Comparison of ENCODE assay signal across 9 mouse cellular contexts in genomic region chr11:118209376-118209775, GRCm38 (mm10). TPM values are rescaled to one million over a fixed set of nuclear protein-coding genes. Genes with fewer than 3 reads are reported as not detected.
DNase-seq lines count a peak whose midpoint lies in the region; ATAC-seq lines count a peak whose summit lies in the region.
"Had no signal": no experiment of that assay in that cellular context is flagged by ENCODE, and none has a peak within 500 bp of the region (broad histone marks: within the 10 kb centered on the region; RNA-seq: fewer than 3 reads in every experiment).

No protein-coding gene starts in this region.

- no peak for ATAC-seq in heart, embryonic 12.5 days (ENCODE audit: insufficient number of reproducible peaks, low FRiP score)
- ATAC-seq in megakaryocyte, adult 5-6 weeks (ENCODE audit: poor library complexity, severe bottlenecking), result no peak
- ATAC-seq in forebrain, embryonic 11.5 days (replicated peaks; ENCODE audit: low FRiP score), result no peak
- ATAC-seq in midbrain, embryonic 12.5 days (ENCODE audit: low FRiP score, low read depth), result no peak
- ATAC-seq: activated CD4-positive, CD25-positive, alpha-beta regulatory T cell, adult 4 months had no signal

- H3K27ac ChIP-seq in heart, embryonic 12.5 days (ENCODE audit: poor library complexity, severe bottlenecking), result peak overlapping the region; percentile 70
- H3K27ac ChIP-seq in forebrain, embryonic 11.5 days (ENCODE audit: low read depth, low read length), result no peak overlapping the region
- H3K27ac ChIP-seq in midbrain, embryonic 12.5 days (replicated peaks), result 0 out of 2 replicates have a peak overlapping the region, but pooled peaks have one; percentile 30

- DNase-seq in heart, adult 11 months, result no peak
- DNase-seq in forebrain, embryonic 11.5 days (ENCODE audit: low spot score), result no peak
- no peak for DNase-seq in urinary bladder, postnatal 4 days (ENCODE audit: low spot score in 2 of 2)
- DNase-seq in testis, postnatal 14 days (ENCODE audit: low spot score), result no peak

- H3K9ac ChIP-seq in heart, embryonic 12.5 days, result peak overlapping the region; percentile 49
- H3K9ac ChIP-seq in forebrain, embryonic 11.5 days (ENCODE audit: low read length), result peak overlapping the region; percentile 16; the same call in 1 of the 2 replicates
- H3K9ac ChIP-seq in midbrain, embryonic 12.5 days (replicated peaks), result 0 out of 2 replicates have a peak overlapping the region, but pooled peaks have one; percentile 28

- WGBS in heart, embryonic 12.5 days, result 71% methylated on average over 3 of the region's 3 CpGs
- WGBS in forebrain, embryonic 11.5 days, result 68% methylated on average over 3 of the region's 3 CpGs
- 71% methylated on average over 3 of the region's 3 CpGs for WGBS in midbrain, embryonic 12.5 days

- no peaks in the 10 kb centered on the region for H3K36me3 ChIP-seq in heart, embryonic 12.5 days
- H3K36me3 ChIP-seq in megakaryocyte, embryonic 14.5 days (replicated peaks; ENCODE audit: low read length), result peaks cover 3% of the 10 kb centered on the region
- H3K36me3 ChIP-seq in forebrain, embryonic 11.5 days (ENCODE audit: control insufficient read depth, insufficient read depth, low read length), result no peaks in the 10 kb centered on the region
- H3K36me3 ChIP-seq in midbrain, embryonic 12.5 days, result no peaks in the 10 kb centered on the region

- H3K4me3 ChIP-seq in heart, embryonic 12.5 days, result no peak overlapping the region
- peak overlapping the region; percentile 70 for H3K4me3 ChIP-seq in megakaryocyte, embryonic 14.5 days (replicated peaks)
- H3K4me3 ChIP-seq in forebrain, embryonic 11.5 days (ENCODE audit: low read depth, low read length), result no peak overlapping the region
- H3K4me3 ChIP-seq in midbrain, embryonic 12.5 days, result no peak overlapping the region

- peak overlapping the region; percentile 34 for H3K4me2 ChIP-seq in heart, embryonic 12.5 days
- H3K4me2 ChIP-seq in forebrain, embryonic 11.5 days (ENCODE audit: low read depth, low read length, severe bottlenecking), result no peak overlapping the region
- no peak overlapping the region for H3K4me2 ChIP-seq in midbrain, embryonic 12.5 days (replicated peaks)

- H3K4me1 ChIP-seq in heart, embryonic 12.5 days (replicated peaks), result peaks cover 79% of the 10 kb centered on the region
- peaks cover 89% of the 10 kb centered on the region for H3K4me1 ChIP-seq in megakaryocyte, embryonic 14.5 days
- H3K4me1 ChIP-seq in forebrain, embryonic 11.5 days (replicated peaks; ENCODE audit: control insufficient read depth, insufficient read depth, low read length), result peaks cover 18% of the 10 kb centered on the region; the same call in 1 of the 2 replicates
- peaks cover 56% of the 10 kb centered on the region for H3K4me1 ChIP-seq in midbrain, embryonic 12.5 days

- H3K27me3 ChIP-seq in heart, embryonic 12.5 days (replicated peaks), result no peaks in the 10 kb centered on the region
- H3K27me3 ChIP-seq in megakaryocyte, embryonic 14.5 days (replicated peaks), result no peaks in the 10 kb centered on the region
- H3K27me3 ChIP-seq in forebrain, embryonic 11.5 days (ENCODE audit: control insufficient read depth, insufficient read depth, low read length), result no peaks in the 10 kb centered on the region
- no peaks in the 10 kb centered on the region for H3K27me3 ChIP-seq in midbrain, embryonic 12.5 days

- H3K9me3 ChIP-seq in heart, embryonic 12.5 days (replicated peaks), result no peaks in the 10 kb centered on the region
- no peaks in the 10 kb centered on the region for H3K9me3 ChIP-seq in megakaryocyte, embryonic 14.5 days
- no peaks in the 10 kb centered on the region for H3K9me3 ChIP-seq in forebrain, embryonic 11.5 days (ENCODE audit: control insufficient read depth, low read length)
- no peaks in the 10 kb centered on the region for H3K9me3 ChIP-seq in midbrain, embryonic 12.5 days

RNA-seq across cellular contexts. Expression of gene Cyth1, which starts 39.0 kb away (rescaled TPM):
- polyA plus RNA-seq in heart, embryonic 12.5 days (2016; fragmentation: Nextera tagmentation; extraction: Ambion mirVana), result 20.6 and 21.1 TPM in 2 replicates
- 4.4 and 9.3 TPM in 2 replicates for polyA plus RNA-seq in megakaryocyte, embryonic 14.5 days (2012; ENCODE audit: insufficient read depth, low replicate concordance)
- total RNA-seq in megakaryocyte, adult 5-6 weeks (2015), result 15.9 and 21.9 TPM in 2 replicates
- total RNA-seq in megakaryocyte, adult 5-6 weeks (2017), result 84.3 and 87.5 TPM in 2 replicates
- polyA plus RNA-seq in forebrain, embryonic 11.5 days (2014; fragmentation: Nextera tagmentation; extraction: Ambion mirVana), result 11.5 and 12.1 TPM in 2 replicates
- polyA plus RNA-seq in midbrain, embryonic 12.5 days (2016; fragmentation: Nextera tagmentation; extraction: Ambion mirVana), result 28.3 and 28.5 TPM in 2 replicates
